Mouse (Mus musculus): Measurements from ENCODE around the gene Zfhx3. TPM values are rescaled to one million over a fixed set of nuclear protein-coding genes. Genes with fewer than 3 reads are reported as not detected.

The Zfhx3 gene
- total and polyA plus RNA-seq, 2 experiments: 1.3 to 1.5 TPM

DNA sequence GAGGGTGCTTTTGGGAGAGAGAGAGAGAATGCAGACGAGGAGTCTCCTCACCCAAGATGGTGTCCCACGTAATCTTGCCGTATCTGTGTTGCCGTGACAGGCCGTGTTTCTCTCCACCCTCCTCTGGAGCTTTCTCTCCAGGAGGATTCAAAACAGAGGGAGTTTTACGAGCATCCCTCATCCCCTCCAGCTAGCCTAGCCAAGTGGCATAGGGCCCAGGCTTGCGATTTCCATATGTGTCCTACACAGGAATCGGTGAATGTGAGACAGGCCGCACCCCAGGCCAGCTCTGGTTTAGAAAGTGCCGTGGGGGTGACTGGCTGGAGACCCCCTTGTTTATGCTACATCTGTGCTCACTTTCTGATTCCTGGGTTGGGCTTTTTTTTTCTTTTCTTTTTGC lies 869.2 kb downstream of the Zfhx3 start:
- no peak overlapping the region for H3K27ac ChIP-seq (replicated peaks; ENCODE audit: insufficient read depth, low read depth, low read length)
- H3K9ac ChIP-seq (ENCODE audit: low read depth, low read length): no peak overlapping the region
- DNase-seq (ENCODE audit: extremely low read depth, low read depth, low spot score): no peak
- no peaks in the 10 kb centered on the region for H3K27me3 ChIP-seq (ENCODE audit: control insufficient read depth, insufficient read depth, low read length)
- no peaks in the 10 kb centered on the region for H3K4me1 ChIP-seq (ENCODE audit: control insufficient read depth, insufficient read depth, low read length)
- H3K4me3 ChIP-seq (ENCODE audit: insufficient read depth, low read depth, low read length): no peak overlapping the region
- no peaks in the 10 kb centered on the region for H3K36me3 ChIP-seq (ENCODE audit: control insufficient read depth, insufficient read depth, low read length)
- H3K79me2 ChIP-seq (ENCODE audit: control insufficient read depth, insufficient read depth, low read length): no peaks in the 10 kb centered on the region; the same call in 1 of the 2 replicates
- TF ChIP-seq POLR2A (IDR thresholded peaks at IDR 0.05; ENCODE audit: extremely low read depth, insufficient read depth, low read length) (no peak), CTCF (IDR thresholded peaks at IDR 0.05; ENCODE audit: low read depth, low read length) (no peak)
- 93% methylated on average over 10 of the region's 10 CpGs for WGBS

DNA sequence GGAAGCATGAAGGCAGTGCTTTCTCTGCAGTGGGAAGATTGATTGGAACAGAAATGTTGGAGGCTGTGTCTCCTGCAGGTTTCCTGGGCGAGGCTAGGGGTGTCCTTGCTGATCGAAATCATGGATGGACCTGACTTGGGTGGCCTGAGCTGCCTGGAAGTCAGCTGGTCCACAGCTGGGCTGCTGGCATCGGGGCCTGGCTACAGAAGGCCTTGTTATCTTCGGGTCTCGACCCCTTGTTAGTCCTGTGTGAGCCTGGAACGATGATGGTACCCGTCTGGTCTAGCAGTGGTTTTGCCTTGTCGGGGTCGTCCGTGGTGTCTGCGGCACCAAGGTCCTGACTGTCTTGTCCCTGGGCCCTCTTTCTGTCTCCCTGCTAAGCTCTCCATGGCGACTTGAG lies 870.9 kb downstream of the Zfhx3 start:
- H3K36me3 ChIP-seq (ENCODE audit: control insufficient read depth, insufficient read depth, low read length): no peaks in the 10 kb centered on the region
- H3K27ac ChIP-seq (replicated peaks; ENCODE audit: insufficient read depth, low read depth, low read length): no peak overlapping the region
- TF ChIP-seq CTCF (IDR thresholded peaks at IDR 0.05; ENCODE audit: low read depth, low read length) (no peak), POLR2A (IDR thresholded peaks at IDR 0.05; ENCODE audit: extremely low read depth, insufficient read depth, low read length) (no peak)
- 86% methylated on average over 12 of the region's 12 CpGs for WGBS
- no peak overlapping the region for H3K4me3 ChIP-seq (ENCODE audit: insufficient read depth, low read depth, low read length)
- H3K9ac ChIP-seq (ENCODE audit: low read depth, low read length): no peak overlapping the region
- no peaks in the 10 kb centered on the region; the same call in 1 of the 2 replicates for H3K79me2 ChIP-seq (ENCODE audit: control insufficient read depth, insufficient read depth, low read length)
- H3K4me1 ChIP-seq (ENCODE audit: control insufficient read depth, insufficient read depth, low read length): no peaks in the 10 kb centered on the region
- H3K27me3 ChIP-seq (ENCODE audit: control insufficient read depth, insufficient read depth, low read length): no peaks in the 10 kb centered on the region
- no peak for DNase-seq (ENCODE audit: extremely low read depth, low read depth, low spot score)

DNA sequence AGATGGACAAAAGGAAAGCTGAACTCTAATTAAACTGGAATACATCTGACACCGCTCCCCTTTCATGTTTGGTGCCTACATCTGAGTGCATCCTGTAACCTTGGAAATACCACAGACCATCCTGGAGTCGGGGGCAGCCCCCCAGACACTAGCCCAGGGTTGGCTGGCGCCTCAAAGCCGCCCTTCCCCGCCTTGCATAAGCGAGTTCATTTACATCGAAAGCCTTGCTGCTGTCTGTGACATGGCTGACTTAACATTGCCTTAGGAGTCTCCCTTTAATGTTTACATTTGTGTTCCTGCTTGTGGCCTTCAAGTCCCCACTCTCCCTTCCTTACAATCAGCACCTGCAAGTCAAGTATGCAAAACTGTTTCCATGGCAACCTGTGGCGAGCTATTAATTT lies 876.8 kb downstream of the Zfhx3 start:
- no peak overlapping the region for H3K9ac ChIP-seq (ENCODE audit: low read depth, low read length)
- no peak overlapping the region for H3K27ac ChIP-seq (replicated peaks; ENCODE audit: insufficient read depth, low read depth, low read length)
- no peaks in the 10 kb centered on the region for H3K27me3 ChIP-seq (ENCODE audit: control insufficient read depth, insufficient read depth, low read length)
- WGBS: 78% methylated on average over 8 of the region's 8 CpGs
- H3K79me2 ChIP-seq (ENCODE audit: control insufficient read depth, insufficient read depth, low read length): peaks cover 4% of the 10 kb centered on the region; the same call in 1 of the 2 replicates
- H3K4me1 ChIP-seq (ENCODE audit: control insufficient read depth, insufficient read depth, low read length): no peaks in the 10 kb centered on the region
- H3K36me3 ChIP-seq (ENCODE audit: control insufficient read depth, insufficient read depth, low read length): no peaks in the 10 kb centered on the region
- no peak for DNase-seq (ENCODE audit: extremely low read depth, low read depth, low spot score)
- TF ChIP-seq POLR2A (IDR thresholded peaks at IDR 0.05; ENCODE audit: extremely low read depth, insufficient read depth, low read length): no peak
- TF ChIP-seq CTCF (IDR thresholded peaks at IDR 0.05; ENCODE audit: low read depth, low read length): no peak
- no peak overlapping the region for H3K4me3 ChIP-seq (ENCODE audit: insufficient read depth, low read depth, low read length)

DNA sequence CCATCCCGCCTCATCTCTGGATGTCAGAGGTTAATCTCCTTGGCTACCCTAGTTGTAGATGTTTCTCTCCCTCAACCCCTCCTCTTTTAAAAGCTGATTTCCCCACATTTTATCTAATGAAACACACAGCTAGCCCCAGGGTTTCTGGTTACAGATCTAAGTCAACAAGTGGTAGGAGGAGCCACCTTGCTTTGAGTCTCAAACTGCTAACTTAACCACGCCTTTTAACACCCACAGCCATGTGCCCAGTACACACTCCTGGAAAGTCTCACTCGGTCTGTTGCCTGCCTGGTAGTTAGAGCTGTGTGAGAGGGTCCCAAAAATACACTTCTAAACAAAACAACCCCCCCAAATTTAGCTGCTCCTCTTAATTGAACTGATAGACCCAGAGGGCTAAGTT lies 877.4 kb downstream of the Zfhx3 start:
- H3K79me2 ChIP-seq (ENCODE audit: control insufficient read depth, insufficient read depth, low read length): peaks cover 4% of the 10 kb centered on the region; the same call in 1 of the 2 replicates
- no peaks in the 10 kb centered on the region for H3K27me3 ChIP-seq (ENCODE audit: control insufficient read depth, insufficient read depth, low read length)
- no peak overlapping the region for H3K4me3 ChIP-seq (ENCODE audit: insufficient read depth, low read depth, low read length)
- TF ChIP-seq POLR2A (IDR thresholded peaks at IDR 0.05; ENCODE audit: extremely low read depth, insufficient read depth, low read length) (no peak), CTCF (IDR thresholded peaks at IDR 0.05; ENCODE audit: low read depth, low read length) (no peak)
- H3K36me3 ChIP-seq (ENCODE audit: control insufficient read depth, insufficient read depth, low read length): no peaks in the 10 kb centered on the region
- peak; percentile 36 for DNase-seq (ENCODE audit: extremely low read depth, low read depth, low spot score)
- 22% methylated on average over 3 of the region's 3 CpGs for WGBS
- H3K9ac ChIP-seq (ENCODE audit: low read depth, low read length): no peak overlapping the region
- no peaks in the 10 kb centered on the region for H3K4me1 ChIP-seq (ENCODE audit: control insufficient read depth, insufficient read depth, low read length)
- H3K27ac ChIP-seq (replicated peaks; ENCODE audit: insufficient read depth, low read depth, low read length): no peak overlapping the region

DNA sequence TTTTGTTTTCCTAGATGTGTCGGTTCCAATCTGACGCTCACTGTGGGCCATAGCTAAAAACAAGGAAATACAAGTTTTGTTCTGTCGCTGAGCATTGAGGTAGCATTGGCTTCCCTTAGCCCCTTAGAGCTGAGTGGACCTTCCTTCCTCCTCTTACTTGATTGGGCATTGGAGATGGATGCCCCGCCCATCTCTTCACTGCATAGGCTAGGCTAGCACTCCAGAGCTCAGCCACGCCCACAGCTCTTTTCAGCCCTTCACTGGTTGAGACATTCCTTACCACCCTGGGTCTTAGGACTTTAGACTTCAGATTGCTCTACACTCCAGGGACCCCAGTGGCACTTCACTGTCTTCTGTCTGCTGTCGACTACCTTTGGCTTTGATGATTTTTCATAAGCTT lies 878.2 kb downstream of the Zfhx3 start:
- no peak for DNase-seq (ENCODE audit: extremely low read depth, low read depth, low spot score)
- Histone ChIP-seq H3K4me3 (ENCODE audit: insufficient read depth, low read depth, low read length) (no peak overlapping the region), H3K4me1 (ENCODE audit: control insufficient read depth, insufficient read depth, low read length) (no peaks in the 10 kb centered on the region), H3K9ac (ENCODE audit: low read depth, low read length) (no peak overlapping the region), H3K36me3 (ENCODE audit: control insufficient read depth, insufficient read depth, low read length) (no peaks in the 10 kb centered on the region), H3K79me2 (ENCODE audit: control insufficient read depth, insufficient read depth, low read length) (peaks cover 4% of the 10 kb centered on the region; the same call in 1 of the 2 replicates), H3K27ac (replicated peaks; ENCODE audit: insufficient read depth, low read depth, low read length) (no peak overlapping the region), H3K27me3 (ENCODE audit: control insufficient read depth, insufficient read depth, low read length) (no peaks in the 10 kb centered on the region)
- 65% methylated on average over 6 of the region's 6 CpGs for WGBS
- TF ChIP-seq CTCF (IDR thresholded peaks at IDR 0.05; ENCODE audit: low read depth, low read length): no peak
- no peak for TF ChIP-seq POLR2A (IDR thresholded peaks at IDR 0.05; ENCODE audit: extremely low read depth, insufficient read depth, low read length)

DNA sequence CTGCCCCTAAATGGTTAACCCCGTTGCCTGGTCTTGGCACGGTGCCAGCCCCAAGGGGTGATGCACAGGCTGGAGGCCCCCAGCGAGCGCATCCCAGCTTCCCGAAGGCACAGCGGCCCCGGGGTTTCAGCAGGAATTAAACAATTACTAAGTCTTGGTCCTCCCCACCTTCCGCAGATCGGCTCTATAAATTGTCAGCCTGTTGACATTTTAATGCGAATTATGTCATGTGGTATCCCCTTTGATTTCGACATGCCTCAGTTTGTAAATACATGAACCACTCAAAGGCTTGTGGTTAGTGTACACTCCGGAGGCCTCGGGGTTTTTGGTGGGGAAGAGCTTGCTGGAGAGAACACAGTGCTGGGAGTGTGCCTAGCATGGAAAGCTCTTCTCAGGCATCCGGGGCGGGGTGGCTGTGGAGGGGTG lies 880.4 kb downstream of the Zfhx3 start:
- no peak overlapping the region for H3K4me3 ChIP-seq (ENCODE audit: insufficient read depth, low read depth, low read length)
- H3K36me3 ChIP-seq (ENCODE audit: control insufficient read depth, insufficient read depth, low read length): no peaks in the 10 kb centered on the region
- no peaks in the 10 kb centered on the region for H3K4me1 ChIP-seq (ENCODE audit: control insufficient read depth, insufficient read depth, low read length)
- no peak overlapping the region for H3K9ac ChIP-seq (ENCODE audit: low read depth, low read length)
- H3K27me3 ChIP-seq (ENCODE audit: control insufficient read depth, insufficient read depth, low read length): no peaks in the 10 kb centered on the region
- H3K27ac ChIP-seq (replicated peaks; ENCODE audit: insufficient read depth, low read depth, low read length): no peak overlapping the region
- H3K79me2 ChIP-seq (ENCODE audit: control insufficient read depth, insufficient read depth, low read length): peaks cover 7% of the 10 kb centered on the region; the same call in 1 of the 2 replicates
- whole genome bisulfite sequencing: 33% methylated on average over 15 of the region's 15 CpGs
- TF ChIP-seq POLR2A (IDR thresholded peaks at IDR 0.05; ENCODE audit: extremely low read depth, insufficient read depth, low read length): no peak
- no peak for TF ChIP-seq CTCF (IDR thresholded peaks at IDR 0.05; ENCODE audit: low read depth, low read length)
- DNase-seq (ENCODE audit: extremely low read depth, low read depth, low spot score): no peak
